Mouse (Mus musculus): ENCODE results near the gene Kpna6. TPM values are rescaled to one million over a fixed set of nuclear protein-coding genes. Genes with fewer than 3 reads are reported as not detected.
"Not testable (repeated sequence)": the region's sequence is repeated elsewhere in the genome, so short reads cannot be mapped to it uniquely, and the experiment has no call there.

Kpna6 gene
- total and polyA plus RNA-seq, 3 experiments = 21.0 to 57.9 (median 23.1) TPM

GRCm38 (mm10) chr4:129701503-129702377 is 29.2 kb upstream of the Kpna6 start:
- ATAC-seq (ENCODE audit: extremely low read depth, insufficient number of reproducible peaks, low FRiP score, poor library complexity, severe bottlenecking) = 0 out of 2 replicates have a peak, but pooled peaks have one; percentile 37
- no peak overlapping the region; the same call in 1 of the 2 replicates for H3K4me3 ChIP-seq (ENCODE audit: low read depth, low read length)
- peak; percentile 58 for DNase-seq (ENCODE audit: low spot score)
- TF ChIP-seq GATA1 (IDR thresholded peaks at IDR 0.05; ENCODE audit: borderline replicate concordance, low read length) = no peak
- no peak; the same call in 1 of the 2 replicates for TF ChIP-seq POLR2AphosphoS5 (IDR thresholded peaks at IDR 0.05; ENCODE audit: insufficient replicate concordance, low read depth, low read length)
- no peak for TF ChIP-seq GATA2 (IDR thresholded peaks at IDR 0.05; ENCODE audit: borderline replicate concordance, low read depth, low read length)
- peak; percentile 58; the same call in 1 of the 2 replicates for TF ChIP-seq CTCF (IDR thresholded peaks at IDR 0.05; ENCODE audit: low read depth, low read length)
- no peak for TF ChIP-seq TAL1 (conservative IDR thresholded peaks at IDR 0.05; ENCODE audit: low read depth, low read length)
- H3K4me1 ChIP-seq (ENCODE audit: insufficient read depth, low read depth, low read length) = peaks cover 32% of the 10 kb centered on the region
- no peaks in the 10 kb centered on the region for H3K9me3 ChIP-seq (replicated peaks)
- H3K36me3 ChIP-seq (replicated peaks) = peaks cover 50% of the 10 kb centered on the region
- no peaks in the 10 kb centered on the region for H3K27me3 ChIP-seq (ENCODE audit: insufficient read depth, low read length)

DNA sequence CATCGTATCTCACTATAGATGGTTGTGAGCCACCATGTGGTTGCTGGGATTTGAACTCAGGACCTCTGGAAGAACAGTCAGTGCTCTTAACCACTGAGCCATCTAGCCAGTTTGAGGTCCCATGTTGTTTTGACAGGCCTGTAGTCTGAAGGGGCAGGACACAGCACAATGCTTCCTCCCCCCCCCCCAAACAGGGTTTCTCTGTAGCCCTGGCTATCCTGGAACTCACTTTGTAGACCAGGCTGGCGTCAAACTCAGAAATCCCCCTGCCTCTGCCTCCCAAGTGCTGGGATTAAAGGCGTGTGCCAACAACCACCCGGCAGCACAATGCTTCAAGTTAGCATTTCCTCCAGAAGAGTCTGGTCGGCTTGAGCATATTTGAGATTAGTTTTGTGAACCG is 28.1 kb upstream of the Kpna6 start:
- not testable (repeated sequence) for H3K27me3 ChIP-seq (ENCODE audit: insufficient read depth, low read length); DNase-seq (ENCODE audit: low spot score); ATAC-seq (ENCODE audit: extremely low read depth, insufficient number of reproducible peaks, low FRiP score, poor library complexity, severe bottlenecking); H3K9me3 ChIP-seq (replicated peaks); H3K4me3 ChIP-seq (ENCODE audit: low read depth, low read length)
- H3K36me3 ChIP-seq (replicated peaks) = peaks cover 39% of the 10 kb centered on the region
- H3K4me1 ChIP-seq (ENCODE audit: insufficient read depth, low read depth, low read length) = peaks cover 35% of the 10 kb centered on the region

- DNase-seq (ENCODE audit: low spot score) = no peak
- no peak for ATAC-seq (ENCODE audit: extremely low read depth, insufficient number of reproducible peaks, low FRiP score, poor library complexity, severe bottlenecking)
- TF ChIP-seq POLR2AphosphoS5 (IDR thresholded peaks at IDR 0.05; ENCODE audit: insufficient replicate concordance, low read depth, low read length) = no peak
- TF ChIP-seq TAL1 (conservative IDR thresholded peaks at IDR 0.05; ENCODE audit: low read depth, low read length) = no peak
- TF ChIP-seq GATA2 (IDR thresholded peaks at IDR 0.05; ENCODE audit: borderline replicate concordance, low read depth, low read length) = no peak
- TF ChIP-seq CTCF (IDR thresholded peaks at IDR 0.05; ENCODE audit: low read depth, low read length) = no peak
- TF ChIP-seq GATA1 (IDR thresholded peaks at IDR 0.05; ENCODE audit: borderline replicate concordance, low read length) = no peak
Measured at GRCm38 (mm10) chr4:129700216-129700615, 27.6 kb upstream of the Kpna6 start.

GRCm38 (mm10) chr4:129697191-129697590 is 24.6 kb upstream of the Kpna6 start:
- H3K9me3 ChIP-seq (replicated peaks) = no peaks in the 10 kb centered on the region
- no peak for DNase-seq (ENCODE audit: low spot score)
- peaks cover 29% of the 10 kb centered on the region for H3K36me3 ChIP-seq (replicated peaks)
- TF ChIP-seq GATA1 (IDR thresholded peaks at IDR 0.05; ENCODE audit: borderline replicate concordance, low read length) (no peak), GATA2 (IDR thresholded peaks at IDR 0.05; ENCODE audit: borderline replicate concordance, low read depth, low read length) (no peak), TAL1 (conservative IDR thresholded peaks at IDR 0.05; ENCODE audit: low read depth, low read length) (no peak), POLR2AphosphoS5 (IDR thresholded peaks at IDR 0.05; ENCODE audit: insufficient replicate concordance, low read depth, low read length) (no peak), CTCF (IDR thresholded peaks at IDR 0.05; ENCODE audit: low read depth, low read length) (no peak)
- no peak for ATAC-seq (ENCODE audit: extremely low read depth, insufficient number of reproducible peaks, low FRiP score, poor library complexity, severe bottlenecking)
- peaks cover 36% of the 10 kb centered on the region for H3K4me1 ChIP-seq (ENCODE audit: insufficient read depth, low read depth, low read length)
- H3K27me3 ChIP-seq (ENCODE audit: insufficient read depth, low read length) = no peaks in the 10 kb centered on the region
- peak overlapping the region; percentile 82; the same call in 1 of the 2 replicates for H3K4me3 ChIP-seq (ENCODE audit: low read depth, low read length)

More at GRCm38 (mm10) chr4:129700216-129700615, 27.6 kb upstream of the Kpna6 start:
- Histone ChIP-seq H3K9me3 (replicated peaks) (no peaks in the 10 kb centered on the region), H3K4me1 (ENCODE audit: insufficient read depth, low read depth, low read length) (peaks cover 40% of the 10 kb centered on the region), H3K27me3 (ENCODE audit: insufficient read depth, low read length) (no peaks in the 10 kb centered on the region), H3K36me3 (replicated peaks) (peaks cover 34% of the 10 kb centered on the region), H3K4me3 (ENCODE audit: low read depth, low read length) (no peak overlapping the region)

DNA sequence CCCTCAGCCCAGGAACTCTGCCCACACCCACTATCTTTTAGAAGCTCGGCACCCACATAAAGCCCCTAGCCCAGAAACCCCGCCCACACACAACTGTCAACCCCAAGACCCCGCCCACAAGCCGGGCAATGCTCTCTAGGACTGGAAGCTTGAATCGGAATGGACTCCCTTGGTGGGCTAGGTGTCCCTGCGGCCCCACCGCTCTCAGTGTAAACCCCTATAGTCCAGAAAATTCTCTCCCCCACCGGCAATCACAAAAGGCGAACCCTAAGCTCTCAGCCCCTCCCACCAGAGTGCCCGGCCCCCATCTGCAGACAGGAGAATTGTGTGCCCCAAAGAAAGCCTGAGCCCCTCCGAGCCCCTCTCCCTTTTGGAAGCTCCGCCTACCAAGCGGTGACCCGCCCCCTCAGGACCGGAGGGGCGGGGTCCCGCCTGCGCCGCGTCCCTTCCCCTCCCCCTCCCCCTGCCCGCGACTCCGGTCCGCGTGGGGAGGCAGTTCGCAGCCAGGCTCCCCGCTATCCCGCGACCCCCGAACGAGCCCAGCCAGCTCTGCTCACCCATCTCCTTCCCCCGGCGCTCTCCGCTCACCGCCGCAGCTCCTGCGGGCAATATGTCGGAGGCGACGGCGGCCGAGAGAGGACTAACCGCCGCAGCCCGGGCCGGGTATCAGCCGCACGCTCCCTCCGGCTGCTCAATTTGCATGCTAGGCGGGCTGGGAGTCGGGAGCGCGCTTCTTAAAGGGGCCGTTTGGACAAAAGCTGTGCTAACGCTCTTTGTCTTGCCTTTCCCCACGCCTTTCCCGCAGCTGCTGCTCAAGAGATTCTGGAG is 23.8 kb upstream of the Kpna6 start, which contains the start of gene Tmem39b:
Tmem39b (minus strand) TSS at position 681 of the 828 bp plus-strand sequence.
- H3K9me3 ChIP-seq (replicated peaks) = no peaks in the 10 kb centered on the region
- H3K4me3 ChIP-seq (ENCODE audit: low read depth, low read length) = peak within 1 kb of the TSS; percentile 82
- ATAC-seq (ENCODE audit: extremely low read depth, insufficient number of reproducible peaks, low FRiP score, poor library complexity, severe bottlenecking) (peak; percentile 73), DNase-seq (ENCODE audit: low spot score) (peak; percentile 87)
- H3K27me3 ChIP-seq (ENCODE audit: insufficient read depth, low read length) = no peaks in the 10 kb centered on the region
- H3K4me1 ChIP-seq (ENCODE audit: insufficient read depth, low read depth, low read length) = peaks cover 29% of the 10 kb centered on the region
- peaks cover 30% of the 10 kb centered on the region for H3K36me3 ChIP-seq (replicated peaks)
- TF ChIP-seq GATA2 (IDR thresholded peaks at IDR 0.05; ENCODE audit: borderline replicate concordance, low read depth, low read length) (no peak), TAL1 (conservative IDR thresholded peaks at IDR 0.05; ENCODE audit: low read depth, low read length) (no peak), CTCF (IDR thresholded peaks at IDR 0.05; ENCODE audit: low read depth, low read length) (no peak), POLR2AphosphoS5 (IDR thresholded peaks at IDR 0.05; ENCODE audit: insufficient replicate concordance, low read depth, low read length) (no peak), GATA1 (IDR thresholded peaks at IDR 0.05; ENCODE audit: borderline replicate concordance, low read length) (no peak)

- TF ChIP-seq GATA1 (IDR thresholded peaks at IDR 0.05; ENCODE audit: borderline replicate concordance, low read length) = no peak
- H3K4me3 ChIP-seq (ENCODE audit: low read depth, low read length) = peak overlapping the region; percentile 82
- H3K27me3 ChIP-seq (ENCODE audit: insufficient read depth, low read length) = no peaks in the 10 kb centered on the region
- no peaks in the 10 kb centered on the region for H3K9me3 ChIP-seq (replicated peaks)
- ATAC-seq (ENCODE audit: extremely low read depth, insufficient number of reproducible peaks, low FRiP score, poor library complexity, severe bottlenecking) = no peak
- H3K4me1 ChIP-seq (ENCODE audit: insufficient read depth, low read depth, low read length) = peaks cover 27% of the 10 kb centered on the region
- DNase-seq (ENCODE audit: low spot score) = no peak
- H3K36me3 ChIP-seq (replicated peaks) = peaks cover 33% of the 10 kb centered on the region
Measured at GRCm38 (mm10) chr4:129695815-129696157, 23.2 kb upstream of the Kpna6 start.

Data from G1E (cell line).